9 mouse cellular contexts compared by ENCODE assay signal in the genomic region with DNA sequence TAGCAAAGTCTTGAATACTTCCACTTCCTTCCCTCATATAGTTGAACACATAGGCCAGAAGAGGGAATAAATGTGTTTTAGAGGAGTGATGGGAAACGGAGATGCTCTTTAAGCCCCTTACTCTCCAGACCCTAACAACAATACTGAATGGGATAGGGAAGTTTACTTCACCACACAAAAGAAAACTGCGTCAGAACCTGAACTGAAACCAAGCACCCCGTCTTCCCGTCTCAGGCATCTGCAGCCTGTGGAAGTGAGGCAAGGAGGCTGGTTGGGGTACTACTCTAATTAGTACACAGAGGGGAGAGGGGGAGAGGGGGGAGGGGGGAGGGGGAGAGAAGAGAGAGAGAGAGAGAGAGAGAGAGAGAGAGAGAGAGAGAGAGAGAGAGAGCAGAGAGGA. TPM values are rescaled to one million over a fixed set of nuclear protein-coding genes. Genes with fewer than 3 reads are reported as not detected.
DNase-seq lines count a peak whose midpoint lies in the region; ATAC-seq and TF ChIP-seq lines count a peak whose summit lies in the region.
"Had no signal": no experiment of that assay in that cellular context is flagged by ENCODE, and none has a peak within 500 bp of the region (broad histone marks: within the 10 kb centered on the region; RNA-seq: fewer than 3 reads in every experiment).

No protein-coding gene starts in this region.

- ATAC-seq in heart, embryonic 14.5 days (ENCODE audit: insufficient number of reproducible peaks, insufficient read depth, low FRiP score, low read depth) = no peak
- ATAC-seq in hindbrain, embryonic 14.5 days (ENCODE audit: low FRiP score) = no peak
- ATAC-seq in frontal cortex, adult (ENCODE audit: low TSS enrichment) = no peak

- TF ChIP-seq POLR2A in ES-Bruce4 (IDR thresholded peaks at IDR 0.05; ENCODE audit: insufficient read depth, low read length) = no peak

- no peak overlapping the region for H3K27ac ChIP-seq in heart, embryonic 14.5 days (replicated peaks in 1 of 2; ENCODE audit: control insufficient read depth in 1 of 2, insufficient read depth in 1 of 2, low read depth in 2 of 2, low read length in 2 of 2)
- no peak overlapping the region for H3K27ac ChIP-seq in ES-Bruce4 (ENCODE audit: insufficient read depth, low read length)
- H3K27ac ChIP-seq in hindbrain, embryonic 14.5 days = no peak overlapping the region

- no peaks in the 10 kb centered on the region for H3K9me3 ChIP-seq in heart, embryonic 14.5 days (ENCODE audit: control insufficient read depth, low read length)
- H3K9me3 ChIP-seq in ES-Bruce4 (replicated peaks; ENCODE audit: control insufficient read depth, insufficient read depth, low read length, poor library complexity, severe bottlenecking) = no peaks in the 10 kb centered on the region
- no peaks in the 10 kb centered on the region for H3K9me3 ChIP-seq in hindbrain, embryonic 14.5 days (ENCODE audit: control insufficient read depth, low read length)
- no peaks in the 10 kb centered on the region for H3K9me3 ChIP-seq in megakaryocyte, embryonic 14.5 days

- intact Hi-C loops in heart, postnatal 36 days (cut with DNase I) = no loop called here

- peaks cover 0 to 6% of the 10 kb centered on the region in 2 experiments; a peak in 3 of 4 replicates for H3K4me1 ChIP-seq in heart, embryonic 14.5 days (ENCODE audit: control insufficient read depth in 2 of 2, insufficient read depth in 2 of 2, low read length in 2 of 2)
- no peaks in the 10 kb centered on the region for H3K4me1 ChIP-seq in ES-Bruce4 (ENCODE audit: control insufficient read depth, insufficient read depth, low read length)
- H3K4me1 ChIP-seq in hindbrain, embryonic 14.5 days (replicated peaks; ENCODE audit: control insufficient read depth, insufficient read depth, low read length) = peaks cover 6% of the 10 kb centered on the region; the same call in 1 of the 2 replicates
- peaks cover 81% of the 10 kb centered on the region for H3K4me1 ChIP-seq in megakaryocyte, embryonic 14.5 days

- no peak for TF ChIP-seq EP300 in ES-Bruce4 (IDR thresholded peaks at IDR 0.05; ENCODE audit: insufficient read depth, low read depth, low read length)

- H3K4me3 ChIP-seq in heart, embryonic 14.5 days (ENCODE audit: control insufficient read depth in 1 of 2, insufficient read depth in 1 of 2, low read depth in 1 of 2, low read length in 2 of 2) = 0 out of 4 replicates have a peak overlapping the region, but pooled peaks of 1 of the 2 experiments have one; percentile 71
- H3K4me3 ChIP-seq in ES-Bruce4 (ENCODE audit: low read depth, low read length) = peak overlapping the region; percentile 47
- H3K4me3 ChIP-seq in hindbrain, embryonic 14.5 days (replicated peaks; ENCODE audit: low read length) = no peak overlapping the region
- peak overlapping the region; percentile 97 for H3K4me3 ChIP-seq in megakaryocyte, embryonic 14.5 days (replicated peaks)

- H3K27me3 ChIP-seq in heart, embryonic 14.5 days (ENCODE audit: control insufficient read depth, insufficient read depth, low read length) = no peaks in the 10 kb centered on the region
- H3K27me3 ChIP-seq in ES-Bruce4 (ENCODE audit: control insufficient read depth, insufficient read depth, low read length, poor library complexity, severe bottlenecking) = no peaks in the 10 kb centered on the region
- H3K27me3 ChIP-seq in hindbrain, embryonic 14.5 days (ENCODE audit: control insufficient read depth, insufficient read depth, low read length) = no peaks in the 10 kb centered on the region
- no peaks in the 10 kb centered on the region for H3K27me3 ChIP-seq in megakaryocyte, embryonic 14.5 days (replicated peaks)

- DNase-seq in heart, postnatal 36 days = no peak
- DNase-seq in hindbrain, embryonic 14.5 days (ENCODE audit: low spot score) = no peak
- DNase-seq in ovary, adult 18-20 months (ENCODE audit: low spot score) = no peak
- DNase-seq in embryo, embryonic 11 days = no peak

- TF ChIP-seq CTCF in ES-Bruce4 (IDR thresholded peaks at IDR 0.05; ENCODE audit: low read depth, low read length) = no peak

- no peak overlapping the region for H3K9ac ChIP-seq in heart, embryonic 14.5 days (ENCODE audit: low read length)
- H3K9ac ChIP-seq in ES-Bruce4 (ENCODE audit: low read depth, poor library complexity, severe bottlenecking) = peak overlapping the region; percentile 19; the same call in 1 of the 2 replicates
- no peak overlapping the region for H3K9ac ChIP-seq in hindbrain, embryonic 14.5 days

- H3K4me2 ChIP-seq in heart, embryonic 14.5 days (ENCODE audit: low read length) = peak overlapping the region; percentile 77
- peak overlapping the region; percentile 67 for H3K4me2 ChIP-seq in hindbrain, embryonic 14.5 days (replicated peaks)

- WGBS in heart, embryonic 14.5 days = 74% methylated on average over 4 of the region's 4 CpGs
- 79% methylated on average over 4 of the region's 4 CpGs for WGBS in hindbrain, embryonic 14.5 days

- H3K36me3 ChIP-seq in heart, embryonic 14.5 days (ENCODE audit: control insufficient read depth, insufficient read depth, low read length) = peaks cover 25% of the 10 kb centered on the region
- H3K36me3 ChIP-seq in ES-Bruce4 (ENCODE audit: control insufficient read depth, insufficient read depth, low read length, poor library complexity, severe bottlenecking) = peaks cover 3% of the 10 kb centered on the region; the same call in 1 of the 2 replicates
- peaks cover 6% of the 10 kb centered on the region; the same call in 1 of the 2 replicates for H3K36me3 ChIP-seq in hindbrain, embryonic 14.5 days (replicated peaks; ENCODE audit: control insufficient read depth, insufficient read depth)
- peaks cover 76% of the 10 kb centered on the region for H3K36me3 ChIP-seq in megakaryocyte, embryonic 14.5 days (replicated peaks; ENCODE audit: low read length)

RNA-seq across cellular contexts. Expression of a gene that starts 0.8 kb away (rescaled TPM):
- 16.2 and 16.7 TPM in 2 replicates for polyA plus RNA-seq in heart, embryonic 14.5 days (2014; fragmentation: Nextera tagmentation; extraction: Ambion mirVana)
- total RNA-seq in heart, postnatal 36 days (2021) = 10 to 100 TPM; 22.8 to 23.8 TPM
- polyA plus RNA-seq in ES-Bruce4 (2011; ENCODE audit: insufficient read depth, insufficient read length, low read depth, missing spikeins) = 18.9 and 22.8 TPM in 2 replicates
- polyA plus RNA-seq in hindbrain, embryonic 14.5 days (2014; fragmentation: Nextera tagmentation; extraction: Ambion mirVana) = 21.3 and 21.6 TPM in 2 replicates
- 293 and 361 TPM in 2 replicates for polyA plus RNA-seq in megakaryocyte, embryonic 14.5 days (2012; ENCODE audit: insufficient read depth, low replicate concordance)

RNA-seq across cellular contexts. Expression of a gene that starts 10.3 kb away (rescaled TPM):
- 6.8 and 8.0 TPM in 2 replicates for polyA plus RNA-seq in heart, embryonic 14.5 days (2014; fragmentation: Nextera tagmentation; extraction: Ambion mirVana)
- 1 to 10 TPM; 4.7 to 5.4 TPM for total RNA-seq in heart, postnatal 36 days (2021)
- 3.1 and 4.3 TPM in 2 replicates for polyA plus RNA-seq in ES-Bruce4 (2011; ENCODE audit: insufficient read depth, insufficient read length, low read depth, missing spikeins)
- polyA plus RNA-seq in hindbrain, embryonic 14.5 days (2014; fragmentation: Nextera tagmentation; extraction: Ambion mirVana) = 5.5 and 5.8 TPM in 2 replicates
- 19.3 and 30.2 TPM in 2 replicates for polyA plus RNA-seq in megakaryocyte, embryonic 14.5 days (2012; ENCODE audit: insufficient read depth, low replicate concordance)

RNA-seq across cellular contexts. Expression of a gene that starts 46.0 kb away (rescaled TPM):
- polyA plus RNA-seq in heart, embryonic 14.5 days (2014; fragmentation: Nextera tagmentation; extraction: Ambion mirVana) = not detected in 2 replicates
- total RNA-seq in heart, postnatal 36 days (2021) = not detected
- polyA plus RNA-seq in ES-Bruce4 (2011; ENCODE audit: insufficient read depth, insufficient read length, low read depth, missing spikeins) = not detected in 2 replicates
- 0.13 TPM in 1 of 2 replicates, not detected in the other for polyA plus RNA-seq in hindbrain, embryonic 14.5 days (2014; fragmentation: Nextera tagmentation; extraction: Ambion mirVana)
- polyA plus RNA-seq in megakaryocyte, embryonic 14.5 days (2012; ENCODE audit: insufficient read depth, low replicate concordance) = 0.29 TPM in 1 of 2 replicates, not detected in the other

RNA-seq across cellular contexts. Expression of a gene that starts 52.3 kb away (rescaled TPM):
- polyA plus RNA-seq in heart, embryonic 14.5 days (2014; fragmentation: Nextera tagmentation; extraction: Ambion mirVana) = not detected in 2 replicates
- total RNA-seq in heart, postnatal 36 days (2021) = not detected
- not detected in 2 replicates for polyA plus RNA-seq in ES-Bruce4 (2011; ENCODE audit: insufficient read depth, insufficient read length, low read depth, missing spikeins)
- 0.13 TPM in 1 of 2 replicates, not detected in the other for polyA plus RNA-seq in hindbrain, embryonic 14.5 days (2014; fragmentation: Nextera tagmentation; extraction: Ambion mirVana)
- polyA plus RNA-seq in megakaryocyte, embryonic 14.5 days (2012; ENCODE audit: insufficient read depth, low replicate concordance) = 0.16 TPM in 1 of 2 replicates, not detected in the other
- total RNA-seq: layer of hippocampus, postnatal 10 days had no signal

RNA-seq across cellular contexts. Expression of a gene that starts 53.6 kb away (rescaled TPM):
- polyA plus RNA-seq in heart, embryonic 14.5 days (2014; fragmentation: Nextera tagmentation; extraction: Ambion mirVana) = 89.2 and 89.5 TPM in 2 replicates
- total RNA-seq in heart, postnatal 36 days (2021) = 10 to 100 TPM; 82.3 to 95.1 TPM
- polyA plus RNA-seq in ES-Bruce4 (2011; ENCODE audit: insufficient read depth, insufficient read length, low read depth, missing spikeins) = 35.2 and 35.7 TPM in 2 replicates
- polyA plus RNA-seq in hindbrain, embryonic 14.5 days (2014; fragmentation: Nextera tagmentation; extraction: Ambion mirVana) = 40.9 and 45.6 TPM in 2 replicates
- 16.7 TPM in 1 of 2 replicates, not detected in the other for polyA plus RNA-seq in megakaryocyte, embryonic 14.5 days (2012; ENCODE audit: insufficient read depth, low replicate concordance)

Comparison
In these comparisons a context has a peak if more than half of its experiments do, and no peak if none do; other contexts are left out.
1. RNA of a gene that starts 0.8 kb away (polyA plus RNA-seq): 293 to 361 TPM in megakaryocyte, embryonic 14.5 days; 18.9 to 22.8 TPM in ES-Bruce4, 21.3 to 21.6 TPM in hindbrain, embryonic 14.5 days and 16.2 to 16.7 TPM in heart, embryonic 14.5 days; every median in the first group is over 10 times any median in the second.